Mouse (Mus musculus) intestine, embryonic 14.5 days (tissue): ENCODE data around the gene Lin7c. TPM values are rescaled to one million over a fixed set of nuclear protein-coding genes. Genes with fewer than 3 reads are reported as not detected.
A peak's percentile ranks its signal among the peaks of the same experiment; 100 is the strongest.

ENCODE experiments used
- ATAC-seq: fragments of 200-750 bp; cut with Nextera tagmentation; replicated peaks from 2 replicates; pipeline ENCODE4 v1.8.0; 2017; ENCODE audit warnings: low read depth, moderate number of reproducible peaks, moderate TSS enrichment, moderate library complexity; ENCODE audit not compliant: low FRiP score, low TSS enrichment
- DNase-seq: peaks from one replicate; pipeline ENCODE4 v3.0.0-alpha.2; 2018; ENCODE audit warnings: low spot score
- H3K27ac ChIP-seq: fragments of 300-500 bp; sonication (generic); 2 replicates; pipeline ENCODE4 v1.5.1; 2014; ENCODE audit warnings: low read depth, mild to moderate bottlenecking, control low read depth
- H3K27me3 ChIP-seq: fragments of 300-500 bp; sonication (generic); replicated peaks from 2 replicates; pipeline ENCODE4 v1.6.1; 2014; ENCODE audit warnings: low read length, control low read depth; ENCODE audit not compliant: control insufficient read depth, insufficient read depth
- H3K36me3 ChIP-seq: fragments of 300-500 bp; sonication (generic); 2 replicates; pipeline ENCODE4 v1.6.1; 2014; ENCODE audit warnings: low read length, control low read depth; ENCODE audit not compliant: control insufficient read depth, insufficient read depth
- H3K4me1 ChIP-seq: fragments of 300-500 bp; sonication (generic); replicated peaks from 2 replicates; pipeline ENCODE4 v1.6.1; 2014; ENCODE audit warnings: low read length, control low read depth, mixed read lengths; ENCODE audit not compliant: control insufficient read depth, insufficient read depth
- H3K4me2 ChIP-seq: fragments of 300-500 bp; sonication (generic); 2 replicates; pipeline ENCODE4 v1.6.1; 2014; ENCODE audit warnings: low read length
- H3K4me3 ChIP-seq: fragments of 300-500 bp; sonication (generic); 2 replicates; pipeline ENCODE4 v1.5.1; 2014; ENCODE audit warnings: low read depth, low read length, control low read depth, mixed read lengths
- H3K9ac ChIP-seq: fragments of 300-500 bp; sonication (generic); 2 replicates; pipeline ENCODE4 v1.6.1; 2014; ENCODE audit warnings: mild to moderate bottlenecking, low read length
- H3K9me3 ChIP-seq: fragments of 300-500 bp; sonication (generic); 2 replicates; pipeline ENCODE4 v1.6.1; 2016; ENCODE audit warnings: low read length, control low read depth; ENCODE audit not compliant: control insufficient read depth
- WGBS: fragments of 180-500 bp; shearing (Covaris S2); extraction: QIAGEN DNeasy Blood & Tissue Kit; methylation state at CpG from one replicate; pipeline ENCODE4 v1.1.7; 2014; 5-methylcytosine and 5-hydroxymethylcytosine counted together
- polyA plus RNA-seq: library from polyadenylated mRNA; unstranded; fragments of >200 nt; fragmentation: Nextera tagmentation; extraction: Ambion mirVana; gene quantifications from 2 replicates; pipeline ENCODE4 v1.2.1, GENCODE M21; 2014

The Lin7c gene
- polyA plus RNA-seq, 1 experiment from 2014 or later = 69.2 TPM

GRCm38 (mm10) chr2:109929256-109929655, 38.6 kb downstream of the Lin7c start:
- H3K4me2 ChIP-seq = no peak overlapping the region
- peaks cover 32% of the 10 kb centered on the region for H3K4me1 ChIP-seq
- DNase-seq = no peak
- no peak for ATAC-seq
- H3K27me3 ChIP-seq = no peaks in the 10 kb centered on the region
- H3K9me3 ChIP-seq = no peaks in the 10 kb centered on the region
- H3K27ac ChIP-seq = no peak overlapping the region
- no peak overlapping the region for H3K9ac ChIP-seq
- peaks cover 8% of the 10 kb centered on the region; the same call in 1 of the 2 replicates for H3K36me3 ChIP-seq
- 27% methylated on average over 3 of the region's 3 CpGs for WGBS
- no peak overlapping the region for H3K4me3 ChIP-seq

- Histone ChIP-seq H3K9ac (no peak overlapping the region), H3K9me3 (no peaks in the 10 kb centered on the region), H3K4me3 (no peak overlapping the region), H3K36me3 (peaks cover 14% of the 10 kb centered on the region), H3K4me2 (no peak overlapping the region), H3K4me1 (peaks cover 32% of the 10 kb centered on the region), H3K27me3 (no peaks in the 10 kb centered on the region), H3K27ac (no peak overlapping the region)
- no peak for ATAC-seq
- DNase-seq = no peak
- WGBS = 92% methylated on average over 5 of the region's 5 CpGs
These were observed 39.7 kb downstream of the Lin7c start for GRCm38 (mm10) chr2:109930366-109930765.

- H3K4me1 ChIP-seq = peaks cover 29% of the 10 kb centered on the region
- no peak overlapping the region for H3K4me3 ChIP-seq
- H3K9ac ChIP-seq = no peak overlapping the region
- H3K27ac ChIP-seq = no peak overlapping the region
- WGBS = 93% methylated on average over 4 of the region's 4 CpGs
- peaks cover 11% of the 10 kb centered on the region for H3K36me3 ChIP-seq
- DNase-seq (no peak), ATAC-seq (no peak)
- H3K4me2 ChIP-seq = no peak overlapping the region
- H3K9me3 ChIP-seq = no peaks in the 10 kb centered on the region
- H3K27me3 ChIP-seq = no peaks in the 10 kb centered on the region
These were observed 40.1 kb downstream of the Lin7c start for GRCm38 (mm10) chr2:109930771-109931170.

GRCm38 (mm10) chr2:109931978-109932780, 41.5 kb downstream of the Lin7c start:
- Histone ChIP-seq H3K27ac (0 out of 2 replicates have a peak overlapping the region, but pooled peaks have one; percentile 7), H3K9me3 (no peaks in the 10 kb centered on the region), H3K27me3 (no peaks in the 10 kb centered on the region), H3K4me2 (peak overlapping the region; percentile 38), H3K9ac (no peak overlapping the region), H3K4me3 (peak overlapping the region; percentile 15; the same call in 1 of the 2 replicates), H3K36me3 (peaks cover 9% of the 10 kb centered on the region), H3K4me1 (peaks cover 29% of the 10 kb centered on the region)
- DNase-seq = no peak
- ATAC-seq = no peak
- 18% methylated on average over 13 of the region's 13 CpGs for WGBS

GRCm38 (mm10) chr2:109933151-109933550, 42.5 kb downstream of the Lin7c start:
- DNase-seq = no peak
- no peak overlapping the region for H3K27ac ChIP-seq
- 0 out of 2 replicates have a peak overlapping the region, but pooled peaks have one; percentile 38 for H3K4me2 ChIP-seq
- H3K36me3 ChIP-seq = peaks cover 9% of the 10 kb centered on the region
- H3K4me3 ChIP-seq = no peak overlapping the region
- ATAC-seq = no peak
- no peaks in the 10 kb centered on the region for H3K27me3 ChIP-seq
- no peaks in the 10 kb centered on the region for H3K9me3 ChIP-seq
- no peak overlapping the region for H3K9ac ChIP-seq
- WGBS = 68% methylated on average over 3 of the region's 3 CpGs
- peaks cover 23% of the 10 kb centered on the region for H3K4me1 ChIP-seq

GRCm38 (mm10) chr2:109934086-109934485, 43.4 kb downstream of the Lin7c start:
- ATAC-seq (no peak), DNase-seq (no peak)
- no peak overlapping the region for H3K27ac ChIP-seq
- H3K9ac ChIP-seq = no peak overlapping the region
- no peak overlapping the region for H3K4me2 ChIP-seq
- 57% methylated on average over 4 of the region's 4 CpGs for WGBS
- H3K4me1 ChIP-seq = peaks cover 20% of the 10 kb centered on the region
- no peaks in the 10 kb centered on the region for H3K27me3 ChIP-seq
- peaks cover 9% of the 10 kb centered on the region for H3K36me3 ChIP-seq
- H3K9me3 ChIP-seq = no peaks in the 10 kb centered on the region
- H3K4me3 ChIP-seq = no peak overlapping the region

- Histone ChIP-seq H3K4me2 (no peak overlapping the region), H3K4me1 (peaks cover 15% of the 10 kb centered on the region), H3K4me3 (no peak overlapping the region), H3K9ac (no peak overlapping the region), H3K27me3 (no peaks in the 10 kb centered on the region), H3K9me3 (no peaks in the 10 kb centered on the region), H3K36me3 (peaks cover 9% of the 10 kb centered on the region), H3K27ac (no peak overlapping the region)
- WGBS = 88% methylated on average over 3 of the region's 3 CpGs
- DNase-seq (no peak), ATAC-seq (no peak)
These were observed 44.5 kb downstream of the Lin7c start for GRCm38 (mm10) chr2:109935194-109935593.

- 56% methylated on average over 11 of the region's 11 CpGs for WGBS
- no peak overlapping the region for H3K27ac ChIP-seq
- no peaks in the 10 kb centered on the region for H3K27me3 ChIP-seq
- no peaks in the 10 kb centered on the region for H3K9me3 ChIP-seq
- peaks cover 7% of the 10 kb centered on the region for H3K36me3 ChIP-seq
- peaks cover 15% of the 10 kb centered on the region for H3K4me1 ChIP-seq
- ATAC-seq (no peak), DNase-seq (no peak)
- no peak overlapping the region for H3K4me2 ChIP-seq
- no peak overlapping the region for H3K9ac ChIP-seq
- H3K4me3 ChIP-seq = no peak overlapping the region
These were observed 45.2 kb downstream of the Lin7c start for GRCm38 (mm10) chr2:109935754-109936409.
